Mouse (Mus musculus): Measurements from ENCODE around the gene Gm20716. TPM values are rescaled to one million over a fixed set of nuclear protein-coding genes. Genes with fewer than 3 reads are reported as not detected.

Gm20716 gene
- total and polyA plus RNA-seq, 3 experiments = 24.4 to 29.4 TPM; not detected in 1

GRCm38 (mm10) chr2:168250270-168250669 is 20.1 kb upstream of the Gm20716 start:
- DNase-seq (ENCODE audit: low read depth, low spot score) = peak; percentile 84
- Histone ChIP-seq H3K79me2 (ENCODE audit: control insufficient read depth, insufficient read depth, low read length, poor library complexity) (no peaks in the 10 kb centered on the region), H3K9me3 (replicated peaks; ENCODE audit: insufficient read depth, low read length) (no peaks in the 10 kb centered on the region), H3K4me1 (ENCODE audit: control insufficient read depth in 1 of 2, insufficient read depth in 2 of 2, low read length in 2 of 2) (no peaks in the 10 kb centered on the region), H3K36me3 (ENCODE audit: control insufficient read depth in 1 of 2, insufficient read depth in 2 of 2, low read length in 2 of 2) (no peaks in the 10 kb centered on the region), H3K9ac (ENCODE audit: control insufficient read depth, low read depth, low read length, poor library complexity, severe bottlenecking) (peak overlapping the region; percentile 24; the same call in 1 of the 2 replicates), H3K27ac (ENCODE audit: control insufficient read depth, low read depth, low read length) (no peak overlapping the region), H3K27me3 (ENCODE audit: control insufficient read depth in 1 of 2, insufficient read depth in 2 of 2, low read length in 2 of 2) (no peaks in the 10 kb centered on the region), H3K4me3 (ENCODE audit: control insufficient read depth in 1 of 2, insufficient read depth in 1 of 2, low read depth in 2 of 2, low read length in 2 of 2) (peak overlapping the region in 1 of 2 experiments; percentile 16; a peak in 1 of 4 replicates)
- no peak for TF ChIP-seq POLR2AphosphoS2 (IDR thresholded peaks at IDR 0.05; ENCODE audit: low read length)
- peak; percentile 77 for TF ChIP-seq SMC3 (IDR thresholded peaks at IDR 0.05; ENCODE audit: low read depth, low read length)
- peak; percentile 78 to 95 (median 80) for TF ChIP-seq CTCF (IDR thresholded peaks at IDR 0.05 in 2 of 3, conservative IDR thresholded peaks at IDR 0.05 in 1 of 3; ENCODE audit: control insufficient read depth in 1 of 3, insufficient read depth in 1 of 3, low read depth in 2 of 3, low read length in 3 of 3, poor library complexity in 1 of 3, severe bottlenecking in 1 of 3)
- TF ChIP-seq ZC3H11A (IDR thresholded peaks at IDR 0.05; ENCODE audit: low read depth, low read length) = peak; percentile 80
- TF ChIP-seq ZNF384 (IDR thresholded peaks at IDR 0.05; ENCODE audit: low read depth, low read length) = 0 out of 2 replicates have a peak, but pooled peaks have one; percentile 19
- TF ChIP-seq RAD21 (IDR thresholded peaks at IDR 0.05; ENCODE audit: low read depth, low read length) = peak; percentile 95

DNA sequence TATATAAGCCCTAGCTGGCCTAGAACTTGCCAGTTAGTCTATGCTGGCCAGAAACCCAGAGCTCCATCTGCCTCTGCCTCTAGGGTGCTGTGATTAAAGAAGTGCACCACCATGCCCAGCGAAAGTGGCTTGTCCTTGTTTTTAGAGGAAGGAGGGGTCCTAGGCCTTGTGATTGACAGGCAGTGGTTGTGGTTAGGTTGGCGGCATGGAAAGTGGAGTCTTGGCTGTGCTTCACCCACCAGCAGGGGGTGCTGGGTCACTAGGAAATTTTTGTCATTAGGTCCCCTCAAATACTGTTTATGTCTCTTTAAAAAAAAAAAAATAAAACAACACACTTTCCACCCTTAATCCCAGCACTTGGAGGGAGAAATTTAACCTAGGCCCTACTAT is 18.7 kb upstream of the Gm20716 start:
- no peaks in the 10 kb centered on the region for H3K4me1 ChIP-seq (ENCODE audit: control insufficient read depth in 1 of 2, insufficient read depth in 2 of 2, low read length in 2 of 2)
- H3K4me3 ChIP-seq (ENCODE audit: control insufficient read depth in 1 of 2, insufficient read depth in 1 of 2, low read depth in 2 of 2, low read length in 2 of 2) = no peak overlapping the region
- H3K79me2 ChIP-seq (ENCODE audit: control insufficient read depth, insufficient read depth, low read length, poor library complexity) = no peaks in the 10 kb centered on the region
- no peak overlapping the region for H3K27ac ChIP-seq (ENCODE audit: control insufficient read depth, low read depth, low read length)
- no peaks in the 10 kb centered on the region for H3K9me3 ChIP-seq (replicated peaks; ENCODE audit: insufficient read depth, low read length)
- TF ChIP-seq NRF1 (IDR thresholded peaks at IDR 0.05; ENCODE audit: insufficient read depth, low read depth, low read length, poor library complexity, severe bottlenecking) (no peak), USF1 (IDR thresholded peaks at IDR 0.05; ENCODE audit: low read depth, low read length) (no peak), E2F4 (IDR thresholded peaks at IDR 0.05; ENCODE audit: borderline replicate concordance, low read depth, low read length) (no peak), NELFE (IDR thresholded peaks at IDR 0.05; ENCODE audit: low read depth, low read length) (no peak), ELF1 (IDR thresholded peaks at IDR 0.05; ENCODE audit: low read depth, low read length) (no peak), HCFC1 (IDR thresholded peaks at IDR 0.05; ENCODE audit: low read depth, low read length) (no peak), GATA1 (IDR thresholded peaks at IDR 0.05; ENCODE audit: low read depth, low read length) (no peak), ZNF384 (IDR thresholded peaks at IDR 0.05; ENCODE audit: low read depth, low read length) (peak; percentile 80), MYC (IDR thresholded peaks at IDR 0.05; ENCODE audit: low read depth, low read length) (no peak), CHD1 (IDR thresholded peaks at IDR 0.05; ENCODE audit: low read depth, low read length) (no peak), MAFK (IDR thresholded peaks at IDR 0.05; ENCODE audit: borderline replicate concordance, low read depth, low read length) (no peak), SMC3 (IDR thresholded peaks at IDR 0.05; ENCODE audit: low read depth, low read length) (0 out of 2 replicates have a peak, but pooled peaks have one; percentile 23), TCF12 (IDR thresholded peaks at IDR 0.05; ENCODE audit: low read depth, low read length) (no peak), GABPA (IDR thresholded peaks at IDR 0.05; ENCODE audit: low read depth, low read length) (no peak), ETS1 (IDR thresholded peaks at IDR 0.05; ENCODE audit: low read depth, low read length) (no peak), KAT2A (conservative IDR thresholded peaks at IDR 0.05; ENCODE audit: low read depth, low read length) (no peak), MAX (IDR thresholded peaks at IDR 0.05; ENCODE audit: low read length) (no peak), CTCF (IDR thresholded peaks at IDR 0.05 in 2 of 3, conservative IDR thresholded peaks at IDR 0.05 in 1 of 3; ENCODE audit: control insufficient read depth in 1 of 3, insufficient read depth in 1 of 3, low read depth in 2 of 3, low read length in 3 of 3, poor library complexity in 1 of 3, severe bottlenecking in 1 of 3) (peak; percentile 37 to 62 (median 58)), TBP (IDR thresholded peaks at IDR 0.05; ENCODE audit: low read depth, low read length) (no peak), RAD21 (IDR thresholded peaks at IDR 0.05; ENCODE audit: low read depth, low read length) (peak; percentile 36), ZMIZ1 (IDR thresholded peaks at IDR 0.05; ENCODE audit: low read depth, low read length) (no peak)
- DNase-seq (ENCODE audit: low read depth, low spot score) = peak; percentile 63
- no peaks in the 10 kb centered on the region for H3K27me3 ChIP-seq (ENCODE audit: control insufficient read depth in 1 of 2, insufficient read depth in 2 of 2, low read length in 2 of 2)
- no peak overlapping the region for H3K9ac ChIP-seq (ENCODE audit: control insufficient read depth, low read depth, low read length, poor library complexity, severe bottlenecking)
- H3K36me3 ChIP-seq (ENCODE audit: control insufficient read depth in 1 of 2, insufficient read depth in 2 of 2, low read length in 2 of 2) = no peaks in the 10 kb centered on the region

Measured in MEL (cell line).